Mouse (Mus musculus): ENCODE measurements around the gene Nlrp9c. TPM values are rescaled to one million over a fixed set of nuclear protein-coding genes. Genes with fewer than 3 reads are reported as not detected.
"Not testable (repeated sequence)": the region's sequence is repeated elsewhere in the genome, so short reads cannot be mapped to it uniquely, and the experiment has no call there.

The Nlrp9c gene
- polyA plus RNA-seq (2012; rRNA removed), result not detected in 2 replicates

GRCm38 (mm10) chr7:26403600-26403999, at the start of gene Nlrp9c:
Nlrp9c (minus strand) TSS chr7:26403700.
- not testable (repeated sequence) for DNase-seq (ENCODE audit: low read depth)

- no peak for DNase-seq (ENCODE audit: low read depth)
Measured at GRCm38 (mm10) chr7:26434813-26435212, 31.3 kb upstream of the Nlrp9c start, which contains the start of gene Nlrp4a. Nlrp4a (plus strand) TSS chr7:26435113.

GRCm38 (mm10) chr7:26391811-26392210, 11.7 kb downstream of the Nlrp9c start:
- DNase-seq (ENCODE audit: low read depth), result not testable (repeated sequence)

- not testable (repeated sequence) for DNase-seq (ENCODE audit: low read depth)
Measured at GRCm38 (mm10) chr7:26391137-26391536, 12.4 kb downstream of the Nlrp9c start.

GRCm38 (mm10) chr7:26386691-26387090, 16.8 kb downstream of the Nlrp9c start:
- DNase-seq (ENCODE audit: low read depth), result not testable (repeated sequence)

GRCm38 (mm10) chr7:26380807-26381206, 22.7 kb downstream of the Nlrp9c start:
- DNase-seq (ENCODE audit: low read depth), result no peak

- DNase-seq (ENCODE audit: low read depth), result not testable (repeated sequence)
Measured at GRCm38 (mm10) chr7:26373221-26373620, 30.3 kb downstream of the Nlrp9c start.

GRCm38 (mm10) chr7:26356719-26357118, 46.8 kb downstream of the Nlrp9c start:
- DNase-seq (ENCODE audit: low read depth), result not testable (repeated sequence)

GRCm38 (mm10) chr7:26352258-26352657, 51.2 kb downstream of the Nlrp9c start:
- not testable (repeated sequence) for DNase-seq (ENCODE audit: low read depth)

GRCm38 (mm10) chr7:26350177-26350576, 53.3 kb downstream of the Nlrp9c start:
- not testable (repeated sequence) for DNase-seq (ENCODE audit: low read depth)

- not testable (repeated sequence) for DNase-seq (ENCODE audit: low read depth)
Measured at GRCm38 (mm10) chr7:26320361-26320760, 83.1 kb downstream of the Nlrp9c start.

- DNase-seq (ENCODE audit: low read depth), result not testable (repeated sequence)
Measured at GRCm38 (mm10) chr7:26315809-26316208, 87.7 kb downstream of the Nlrp9c start.

- not testable (repeated sequence) for DNase-seq (ENCODE audit: low read depth)
Measured at GRCm38 (mm10) chr7:26315194-26315593, 88.3 kb downstream of the Nlrp9c start.

GRCm38 (mm10) chr7:26311786-26312185, 91.7 kb downstream of the Nlrp9c start:
- DNase-seq (ENCODE audit: low read depth), result not testable (repeated sequence)

- DNase-seq (ENCODE audit: low read depth), result not testable (repeated sequence)
Measured at GRCm38 (mm10) chr7:26306926-26307325, 96.6 kb downstream of the Nlrp9c start, which contains the start of gene Cyp2a4. Cyp2a4 (plus strand) TSS chr7:26307169.

GRCm38 (mm10) chr7:26303429-26304166, 99.9 kb downstream of the Nlrp9c start:
- not testable (repeated sequence) for DNase-seq (ENCODE audit: low read depth)

Other genes with a start within 250 kb of the Nlrp9c start
- gene Cyp2b9, start 230.3 kb downstream of the Nlrp9c start, polyA plus RNA-seq (2012; rRNA removed), result 0.43 TPM in 1 of 2 replicates, not detected in the other
- not detected in 2 replicates for gene Vmn1r184, start 143.4 kb downstream of the Nlrp9c start, polyA plus RNA-seq (2012; rRNA removed)
- 0.24 TPM in 1 of 2 replicates, not detected in the other for gene Cyp2a4, start 96.5 kb downstream of the Nlrp9c start, polyA plus RNA-seq (2012; rRNA removed)
- not detected in 2 replicates for gene Nlrp4a, start 31.4 kb upstream of the Nlrp9c start, polyA plus RNA-seq (2012; rRNA removed)
- gene Nlrp9a, start 131.3 kb upstream of the Nlrp9c start, polyA plus RNA-seq (2012; rRNA removed), result not detected in 2 replicates
- gene Vmn1r185, start 214.8 kb upstream of the Nlrp9c start, polyA plus RNA-seq (2012; rRNA removed), result not detected in 2 replicates